Mouse (Mus musculus) heart, postnatal 0 days (tissue): ENCODE data around the gene Asphd1. TPM values are rescaled to one million over a fixed set of nuclear protein-coding genes. Genes with fewer than 3 reads are reported as not detected.

Source experiments
- ATAC-seq: fragments of 200-750 bp; cut with Nextera tagmentation; 2 replicates; pipeline ENCODE4 v1.8.0; 2017; ENCODE audit warnings: low read depth, moderate number of reproducible peaks, moderate library complexity; ENCODE audit not compliant: insufficient read depth
- DNase-seq: peaks from one replicate; pipeline ENCODE4 v3.0.0-alpha.2; 2016; ENCODE audit warnings: low spot score
- H3K27ac ChIP-seq: fragments of 300-500 bp; sonication (generic); 2 replicates; pipeline ENCODE4 v1.5.1; 2014; ENCODE audit warnings: low read depth, mild to moderate bottlenecking
- H3K27me3 ChIP-seq: fragments of 300-500 bp; sonication (generic); 2 replicates; pipeline ENCODE4 v1.6.1; 2014; ENCODE audit warnings: low read length, mixed read lengths; ENCODE audit not compliant: control insufficient read depth, insufficient read depth
- H3K36me3 ChIP-seq: fragments of 300-500 bp; sonication (generic); replicated peaks from 2 replicates; pipeline ENCODE4 v1.6.1; 2014; ENCODE audit warnings: low read length, mixed read lengths; ENCODE audit not compliant: control insufficient read depth, insufficient read depth
- H3K4me1 ChIP-seq: fragments of 300-500 bp; sonication (generic); 2 replicates; pipeline ENCODE4 v1.6.1; 2014; ENCODE audit warnings: antibody characterized with exemption; ENCODE audit not compliant: control insufficient read depth, insufficient read depth
- H3K4me2 ChIP-seq: fragments of 300-500 bp; sonication (generic); 2 replicates; pipeline ENCODE4 v1.6.1; 2014; ENCODE audit warnings: low read depth, mild to moderate bottlenecking, low read length, moderate library complexity
- H3K4me3 ChIP-seq: fragments of 300-500 bp; sonication (generic); 2 replicates; pipeline ENCODE4 v1.5.1; 2014; ENCODE audit warnings: low read depth, low read length
- H3K9ac ChIP-seq: fragments of 300-500 bp; sonication (generic); replicated peaks from 2 replicates; pipeline ENCODE4 v1.6.1; 2014; ENCODE audit warnings: low read depth, low read length, mixed read lengths
- H3K9me3 ChIP-seq: fragments of 300-500 bp; sonication (generic); replicated peaks from 2 replicates; pipeline ENCODE4 v1.6.1; 2016; ENCODE audit warnings: low read length; ENCODE audit not compliant: control insufficient read depth
- CTCF ChIP-seq: IDR thresholded peaks from 2 replicates; pipeline ENCODE4 v1.5.1; 2016; ENCODE audit warnings: antibody characterized with exemption, control low read depth, low read depth
- EP300 ChIP-seq: IDR thresholded peaks from 2 replicates; pipeline ENCODE4 v1.6.1; 2016; ENCODE audit warnings: antibody characterized with exemption, low read depth
- WGBS: fragments of 180-500 bp; shearing (Covaris S2); extraction: QIAGEN DNeasy Blood & Tissue Kit; methylation state at CpG from one replicate; pipeline ENCODE4 v1.1.7; 2014; 5-methylcytosine and 5-hydroxymethylcytosine counted together
- polyA plus RNA-seq: library from polyadenylated mRNA; unstranded; fragments of >200 nt; fragmentation: Nextera tagmentation; extraction: Ambion mirVana; gene quantifications from 2 replicates; pipeline ENCODE4 v1.2.1, GENCODE M21; 2015
- total RNA-seq: library from RNA; depleted of rRNA; stranded (reverse); fragments of >200 nt; gene quantifications from 2 replicates; pipeline ENCODE4 v1.2.3, GENCODE M21; 2014; ENCODE audit warnings: low replicate concordance

Gene Asphd1
- total and polyA plus RNA-seq, 2 experiments from 2014 or later, result not detected

GRCm38 (mm10) chr7:126949793-126950646 is 638 bp upstream of the Asphd1 start, which contains the start of gene Sez6l2:
Gene Sez6l2, plus strand, starts transcription at chr7:126950563.
- DNase-seq (peak; percentile 67), ATAC-seq (peak; percentile 86)
- Histone ChIP-seq H3K36me3 (peaks cover 4% of the 10 kb centered on the region; the same call in 1 of the 2 replicates), H3K27ac (no peak within 1 kb of the TSS), H3K4me3 (peak within 1 kb of the TSS; percentile 49), H3K27me3 (peaks cover 26% of the 10 kb centered on the region), H3K4me1 (peaks cover 15% of the 10 kb centered on the region), H3K9ac (no peak within 1 kb of the TSS), H3K9me3 (no peaks in the 10 kb centered on the region), H3K4me2 (peak within 1 kb of the TSS; percentile 87)
- 1% methylated on average over 41 of the region's 42 CpGs for WGBS
- no peak for TF ChIP-seq EP300
- no peak for TF ChIP-seq CTCF

GRCm38 (mm10) chr7:126948626-126949025 is 756 bp downstream of the Asphd1 start:
- no peak for ATAC-seq
- no peak for TF ChIP-seq EP300
- TF ChIP-seq CTCF, result no peak
- no peaks in the 10 kb centered on the region for H3K9me3 ChIP-seq
- DNase-seq, result no peak
- H3K4me2 ChIP-seq, result no peak overlapping the region
- H3K27me3 ChIP-seq, result peaks cover 26% of the 10 kb centered on the region
- no peak overlapping the region for H3K9ac ChIP-seq
- peaks cover 15% of the 10 kb centered on the region for H3K4me1 ChIP-seq
- H3K27ac ChIP-seq, result no peak overlapping the region
- 69% methylated on average over 10 of the region's 10 CpGs for WGBS
- peaks cover 9% of the 10 kb centered on the region; the same call in 1 of the 2 replicates for H3K36me3 ChIP-seq
- no peak overlapping the region for H3K4me3 ChIP-seq

- peaks cover 16% of the 10 kb centered on the region for H3K36me3 ChIP-seq
- H3K4me2 ChIP-seq, result no peak overlapping the region
- peaks cover 21% of the 10 kb centered on the region for H3K27me3 ChIP-seq
- TF ChIP-seq EP300 (no peak), CTCF (peak; percentile 74)
- DNase-seq, result peak; percentile 19
- H3K9me3 ChIP-seq, result no peaks in the 10 kb centered on the region
- WGBS, result 44% methylated on average over 3 of the region's 3 CpGs
- ATAC-seq, result no peak
- H3K4me3 ChIP-seq, result no peak overlapping the region
- peaks cover 12% of the 10 kb centered on the region for H3K4me1 ChIP-seq
- H3K27ac ChIP-seq, result no peak overlapping the region
- no peak overlapping the region for H3K9ac ChIP-seq
Measured at GRCm38 (mm10) chr7:126946530-126946929, 2.9 kb downstream of the Asphd1 start.

- ATAC-seq (no peak), DNase-seq (no peak)
- no peak overlapping the region for H3K4me2 ChIP-seq
- peaks cover 25% of the 10 kb centered on the region for H3K36me3 ChIP-seq
- H3K4me3 ChIP-seq, result no peak overlapping the region
- TF ChIP-seq EP300 (no peak), CTCF (no peak)
- no peaks in the 10 kb centered on the region for H3K27me3 ChIP-seq
- no peaks in the 10 kb centered on the region for H3K9me3 ChIP-seq
- no peak overlapping the region for H3K9ac ChIP-seq
- no peak overlapping the region for H3K27ac ChIP-seq
- H3K4me1 ChIP-seq, result no peaks in the 10 kb centered on the region
- 76% methylated on average over 5 of the region's 5 CpGs for WGBS
Measured at GRCm38 (mm10) chr7:126941801-126942200, 7.6 kb downstream of the Asphd1 start.

GRCm38 (mm10) chr7:126941171-126941570 is 8.2 kb downstream of the Asphd1 start:
- Histone ChIP-seq H3K4me2 (no peak overlapping the region), H3K4me3 (no peak overlapping the region), H3K9me3 (no peaks in the 10 kb centered on the region), H3K9ac (no peak overlapping the region), H3K36me3 (peaks cover 31% of the 10 kb centered on the region), H3K4me1 (no peaks in the 10 kb centered on the region), H3K27me3 (no peaks in the 10 kb centered on the region), H3K27ac (no peak overlapping the region)
- TF ChIP-seq EP300, result no peak
- TF ChIP-seq CTCF, result no peak
- no peak for DNase-seq
- WGBS, result 53% methylated on average over 6 of the region's 6 CpGs
- ATAC-seq, result no peak
